Mouse (Mus musculus) neural tube, embryonic 13.5 days (tissue): ENCODE data around the gene Cnot8. TPM values are rescaled to one million over a fixed set of nuclear protein-coding genes. Genes with fewer than 3 reads are reported as not detected.
"Not testable (repeated sequence)": the region's sequence is repeated elsewhere in the genome, so short reads cannot be mapped to it uniquely, and the experiment has no call there.

ENCODE experiments used
- ATAC-seq: fragments of 200-750 bp; cut with Nextera tagmentation; 2 replicates; pipeline ENCODE4 v1.8.0; 2017; ENCODE audit warnings: low read depth, mild to moderate bottlenecking, moderate TSS enrichment, moderate library complexity
- H3K27ac ChIP-seq: fragments of 300-500 bp; sonication (generic); replicated peaks from 2 replicates; pipeline ENCODE4 v1.5.1; 2015; ENCODE audit warnings: moderate library complexity, mild to moderate bottlenecking, inconsistent platforms
- H3K27me3 ChIP-seq: fragments of 300-500 bp; sonication (generic); 2 replicates; pipeline ENCODE4 v1.6.1; 2015; ENCODE audit warnings: mild to moderate bottlenecking, inconsistent platforms
- H3K36me3 ChIP-seq: fragments of 300-500 bp; sonication (generic); 2 replicates; pipeline ENCODE4 v1.6.1; 2015; ENCODE audit warnings: mild to moderate bottlenecking, inconsistent platforms
- H3K4me1 ChIP-seq: fragments of 300-500 bp; sonication (generic); replicated peaks from 2 replicates; pipeline ENCODE4 v1.6.1; 2015; ENCODE audit warnings: inconsistent platforms
- H3K4me2 ChIP-seq: fragments of 300-500 bp; sonication (generic); 2 replicates; pipeline ENCODE4 v1.6.1; 2015; ENCODE audit warnings: inconsistent platforms, mild to moderate bottlenecking, moderate library complexity
- H3K4me3 ChIP-seq: fragments of 300-500 bp; sonication (generic); 2 replicates; pipeline ENCODE4 v1.5.1; 2015; ENCODE audit warnings: mild to moderate bottlenecking, inconsistent platforms
- H3K9ac ChIP-seq: fragments of 300-500 bp; sonication (generic); 2 replicates; pipeline ENCODE4 v1.6.1; 2015; ENCODE audit warnings: moderate library complexity, mild to moderate bottlenecking, inconsistent platforms
- H3K9me3 ChIP-seq: fragments of 300-500 bp; sonication (generic); 2 replicates; pipeline ENCODE4 v1.6.1; 2016; ENCODE audit warnings: inconsistent platforms
- WGBS: fragments of 180-500 bp; shearing (Covaris S2); methylation state at CpG from one replicate; pipeline ENCODE4 v1.1.7; 2015; 5-methylcytosine and 5-hydroxymethylcytosine counted together
- polyA plus RNA-seq: library from polyadenylated mRNA; unstranded; fragments of >200 nt; fragmentation: Nextera tagmentation; extraction: Ambion mirVana; gene quantifications from 2 replicates; pipeline ENCODE4 v1.2.1, GENCODE M21; 2015

Gene Cnot8
- 107 and 115 TPM in 2 replicates for polyA plus RNA-seq

DNA sequence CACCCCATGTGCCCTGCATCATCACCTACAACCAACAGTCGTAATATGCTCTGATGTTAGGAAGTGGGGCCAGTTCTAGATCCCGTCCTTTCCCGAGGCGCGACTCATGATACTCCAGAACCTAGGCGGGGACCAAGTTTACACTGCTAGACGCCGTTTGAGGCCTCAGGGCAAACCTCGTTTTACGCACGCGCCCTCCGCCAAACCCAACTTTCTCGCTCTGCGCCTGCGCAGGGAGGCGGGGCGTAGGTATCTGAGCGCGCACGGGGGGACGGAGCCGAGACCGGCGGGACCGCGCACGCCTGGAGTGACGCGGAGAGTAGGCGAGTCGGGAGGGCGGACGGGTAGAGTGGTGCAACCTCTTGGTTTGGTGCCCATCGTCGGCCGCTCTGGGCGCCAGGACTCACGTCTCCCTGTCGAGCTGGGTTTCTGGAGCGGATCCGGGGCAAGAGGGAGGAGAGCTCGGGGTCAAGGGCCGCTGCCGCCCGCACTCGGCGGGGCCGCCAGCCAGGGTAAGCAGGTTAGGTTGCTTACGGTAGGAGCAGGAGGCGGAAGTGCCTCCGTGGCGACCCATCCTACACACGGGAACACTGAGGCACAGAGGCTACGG lies at the start of gene Cnot8:
Cnot8 (plus strand) TSS at position 457 of the 610 bp plus-strand sequence.
- H3K4me3 ChIP-seq: peak within 1 kb of the TSS; percentile 98
- peak within 1 kb of the TSS; percentile 76 for H3K4me2 ChIP-seq
- peak within 1 kb of the TSS; percentile 93 for H3K9ac ChIP-seq
- peak; percentile 97 for ATAC-seq
- no peaks in the 10 kb centered on the region for H3K9me3 ChIP-seq
- H3K27me3 ChIP-seq: peaks cover 5% of the 10 kb centered on the region; the same call in 1 of the 2 replicates
- no peaks in the 10 kb centered on the region for H3K36me3 ChIP-seq
- H3K27ac ChIP-seq: peak within 1 kb of the TSS; percentile 88
- WGBS: under 1% methylated on average over 55 of the region's 55 CpGs
- H3K4me1 ChIP-seq: peaks cover 43% of the 10 kb centered on the region

DNA sequence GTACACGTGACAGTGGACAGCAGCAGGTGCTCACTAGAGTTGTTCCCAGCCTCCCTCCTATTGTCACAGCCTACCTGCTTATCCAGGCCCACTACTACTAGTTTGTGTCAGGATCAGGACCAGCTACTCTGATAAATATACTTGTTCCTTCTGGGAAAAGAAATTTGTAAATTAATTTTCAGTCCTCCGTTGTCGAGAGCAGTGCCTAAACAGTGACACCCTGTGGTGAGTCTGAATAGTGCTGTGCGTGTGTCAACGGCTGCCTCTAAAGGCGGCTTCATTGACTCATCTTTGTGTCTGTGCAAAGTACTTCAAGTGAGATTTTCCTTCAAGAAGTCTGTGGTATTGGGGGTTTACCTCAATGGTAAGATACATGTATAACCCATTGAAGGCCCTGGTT lies 46.5 kb upstream of the Cnot8 start:
- no peak for ATAC-seq
- Histone ChIP-seq H3K36me3 (peaks cover 85% of the 10 kb centered on the region), H3K4me3 (no peak overlapping the region), H3K4me2 (no peak overlapping the region), H3K9ac (no peak overlapping the region), H3K4me1 (no peaks in the 10 kb centered on the region), H3K27ac (no peak overlapping the region), H3K27me3 (no peaks in the 10 kb centered on the region), H3K9me3 (no peaks in the 10 kb centered on the region)
- 49% methylated on average over 6 of the region's 6 CpGs for WGBS

DNA sequence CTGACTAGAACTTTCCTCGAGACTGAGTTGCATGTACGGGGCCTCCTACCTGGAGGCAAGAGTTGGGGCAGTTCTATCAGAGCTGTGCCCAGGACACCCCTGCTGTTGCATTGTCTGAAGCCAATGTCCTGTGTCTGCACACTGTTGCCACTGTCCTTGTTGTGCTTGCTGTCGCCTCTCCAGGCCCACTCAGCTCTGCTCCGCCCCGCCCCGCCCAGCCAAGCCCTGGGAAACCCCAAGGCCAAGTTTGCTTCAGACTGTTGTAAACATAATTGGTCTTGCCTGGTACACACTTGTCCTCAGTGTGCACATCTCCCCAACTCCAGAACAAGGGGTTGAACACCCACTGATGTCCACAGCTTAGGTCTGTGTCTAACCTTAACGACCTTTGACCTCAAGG lies 44.2 kb upstream of the Cnot8 start:
- not testable (repeated sequence) for ATAC-seq, H3K27me3 ChIP-seq, H3K4me3 ChIP-seq, H3K4me1 ChIP-seq, H3K9ac ChIP-seq, H3K4me2 ChIP-seq, H3K27ac ChIP-seq, H3K9me3 ChIP-seq
- peaks cover 62% of the 10 kb centered on the region for H3K36me3 ChIP-seq
- 94% methylated on average over 7 of the region's 7 CpGs for WGBS

DNA sequence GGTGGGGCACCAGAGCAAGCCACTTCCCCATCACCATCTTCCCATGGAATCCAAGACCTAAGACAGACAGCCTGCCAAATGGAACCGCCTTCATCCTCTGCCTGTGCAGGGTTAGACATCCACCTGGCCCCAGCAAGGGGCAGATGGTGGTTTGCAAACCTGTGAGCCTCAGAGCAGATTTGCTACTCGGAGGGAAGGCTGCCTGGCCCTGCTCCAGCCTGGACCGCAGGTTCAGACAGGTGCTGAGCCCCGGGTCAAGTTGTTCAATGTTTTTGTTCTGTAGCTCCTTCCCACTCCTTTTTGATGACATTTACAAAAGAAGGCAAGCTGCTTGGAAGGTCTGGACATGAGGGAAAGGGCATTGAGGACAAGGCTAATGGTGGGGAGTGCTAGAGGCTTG lies 42.7 kb upstream of the Cnot8 start:
- H3K27ac ChIP-seq, H3K4me1 ChIP-seq, H3K4me3 ChIP-seq, H3K4me2 ChIP-seq, H3K9me3 ChIP-seq, H3K9ac ChIP-seq, ATAC-seq, H3K27me3 ChIP-seq: not testable (repeated sequence)
- H3K36me3 ChIP-seq: peaks cover 47% of the 10 kb centered on the region
- 95% methylated on average over 4 of the region's 4 CpGs for WGBS

DNA sequence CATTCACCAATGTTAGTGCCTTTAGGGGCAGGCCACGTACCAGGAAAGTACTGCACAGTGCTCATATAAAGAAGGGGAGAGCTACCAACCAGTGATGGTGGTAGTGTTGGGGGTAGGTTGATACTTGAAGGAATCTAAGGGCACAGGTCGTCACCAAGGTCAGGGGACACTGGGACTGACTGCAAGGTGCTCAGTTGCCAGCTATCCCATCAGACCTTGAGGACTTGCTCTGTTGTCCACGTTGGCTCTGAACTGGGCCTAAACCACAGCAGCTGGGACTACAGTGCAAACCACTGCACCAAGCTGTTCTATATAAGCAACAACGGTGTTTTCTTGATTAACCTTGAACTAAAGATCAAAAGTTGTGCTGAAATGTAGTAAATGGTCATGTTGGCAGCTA lies 41.4 kb upstream of the Cnot8 start:
- Histone ChIP-seq H3K36me3 (peaks cover 35% of the 10 kb centered on the region), H3K27ac (no peak overlapping the region), H3K9me3 (no peaks in the 10 kb centered on the region), H3K4me2 (no peak overlapping the region), H3K4me3 (no peak overlapping the region), H3K4me1 (peaks cover 9% of the 10 kb centered on the region), H3K9ac (no peak overlapping the region), H3K27me3 (no peaks in the 10 kb centered on the region)
- WGBS: 84% methylated on average over 4 of the region's 4 CpGs
- no peak for ATAC-seq

DNA sequence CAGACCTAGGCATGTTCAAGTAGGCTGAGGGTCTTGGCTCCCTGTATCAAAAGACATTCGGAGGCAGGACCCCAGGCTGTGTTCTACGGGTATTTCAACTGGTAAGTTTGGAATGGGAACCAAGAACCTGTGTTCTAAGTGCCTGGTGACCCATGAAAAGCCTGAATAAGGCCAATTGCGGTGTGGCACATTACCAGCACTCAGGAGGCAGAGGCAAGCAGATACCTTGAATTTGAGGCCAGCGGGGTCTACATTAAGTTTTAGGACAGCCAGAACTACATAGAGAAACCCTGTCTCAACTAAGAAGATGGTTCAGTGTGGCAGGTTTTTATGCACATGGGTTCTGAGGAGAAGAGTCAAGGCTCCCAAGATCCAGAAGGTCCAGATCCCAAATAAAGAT lies 38.9 kb upstream of the Cnot8 start:
- WGBS: 91% methylated on average over 4 of the region's 4 CpGs
- Histone ChIP-seq H3K9me3 (no peaks in the 10 kb centered on the region), H3K9ac (no peak overlapping the region), H3K4me3 (no peak overlapping the region), H3K4me2 (no peak overlapping the region), H3K4me1 (peaks cover 9% of the 10 kb centered on the region), H3K27me3 (no peaks in the 10 kb centered on the region), H3K36me3 (peaks cover 14% of the 10 kb centered on the region), H3K27ac (no peak overlapping the region)
- ATAC-seq: no peak

DNA sequence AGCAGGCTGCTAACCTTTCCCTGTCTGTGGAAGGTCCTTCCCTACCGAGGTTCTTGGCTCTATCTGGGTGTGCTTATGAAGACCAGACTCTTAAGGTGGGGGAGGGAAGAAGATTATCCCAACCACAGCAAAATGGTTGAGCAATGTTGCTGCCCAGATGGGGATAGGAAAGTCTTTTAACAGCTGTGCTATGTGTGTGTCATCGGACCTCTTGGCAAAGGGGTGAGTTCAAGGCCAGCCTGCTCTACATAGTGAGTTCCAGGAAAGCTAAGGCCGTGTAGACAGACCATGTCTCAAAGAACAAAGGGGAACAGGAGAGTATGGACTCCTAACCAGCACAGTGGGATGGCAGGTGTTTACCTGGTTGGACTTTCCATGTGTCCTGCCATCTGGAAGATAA lies 31.0 kb upstream of the Cnot8 start:
- Histone ChIP-seq H3K4me3 (no peak overlapping the region), H3K27ac (no peak overlapping the region), H3K4me2 (no peak overlapping the region), H3K9me3 (no peaks in the 10 kb centered on the region), H3K9ac (no peak overlapping the region), H3K36me3 (no peaks in the 10 kb centered on the region), H3K4me1 (no peaks in the 10 kb centered on the region), H3K27me3 (no peaks in the 10 kb centered on the region)
- no peak for ATAC-seq
- 80% methylated on average over 3 of the region's 3 CpGs for WGBS

DNA sequence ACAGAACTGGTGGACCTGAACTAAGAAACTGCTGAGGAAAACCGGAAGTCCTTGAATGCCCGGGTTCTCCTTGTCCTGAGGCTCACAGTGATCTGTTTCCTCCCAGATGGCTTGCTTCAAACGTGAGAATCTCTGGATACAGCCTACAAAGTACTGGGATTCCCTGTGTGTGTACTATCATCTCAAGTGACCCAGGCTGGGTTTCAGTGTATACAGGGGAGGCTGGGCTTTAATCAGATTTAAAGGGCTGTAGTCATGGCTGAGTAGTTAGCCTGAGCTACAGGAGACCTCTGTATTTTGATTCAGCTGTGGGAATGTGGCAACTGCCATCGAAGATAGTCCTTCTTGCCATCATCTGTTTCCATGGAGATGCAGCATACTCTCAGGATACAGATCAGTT lies 26.7 kb upstream of the Cnot8 start:
- ATAC-seq: no peak

DNA sequence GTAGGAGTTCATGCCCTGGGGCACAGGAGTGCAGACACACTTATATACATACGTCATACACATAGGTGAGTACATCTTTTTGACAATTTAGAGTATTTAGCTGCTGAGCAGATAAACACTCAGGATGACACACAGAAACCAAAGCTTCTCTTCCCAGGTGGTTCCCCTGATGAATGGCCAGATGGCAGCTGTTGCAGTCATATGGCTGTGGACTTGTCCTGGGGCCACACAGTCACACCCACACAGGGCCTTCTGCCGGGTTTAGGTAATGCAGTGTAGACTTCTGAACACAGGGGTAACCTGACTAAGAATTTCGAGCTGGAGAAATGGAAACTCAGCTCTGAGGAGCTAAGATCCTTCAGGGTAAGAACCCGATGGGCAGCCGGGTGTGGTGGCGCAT lies 22.2 kb upstream of the Cnot8 start:
- H3K9me3 ChIP-seq: no peaks in the 10 kb centered on the region
- no peaks in the 10 kb centered on the region for H3K27me3 ChIP-seq
- H3K27ac ChIP-seq: no peak overlapping the region
- H3K9ac ChIP-seq: no peak overlapping the region
- no peak overlapping the region for H3K4me3 ChIP-seq
- 89% methylated on average over 6 of the region's 6 CpGs for WGBS
- H3K36me3 ChIP-seq: no peaks in the 10 kb centered on the region
- no peak overlapping the region for H3K4me2 ChIP-seq
- no peak for ATAC-seq
- no peaks in the 10 kb centered on the region for H3K4me1 ChIP-seq

More for the DNA sequence above, 26.7 kb upstream of the Cnot8 start:
- Histone ChIP-seq H3K4me3 (no peak overlapping the region), H3K9ac (no peak overlapping the region), H3K9me3 (no peaks in the 10 kb centered on the region), H3K36me3 (no peaks in the 10 kb centered on the region), H3K4me1 (no peaks in the 10 kb centered on the region), H3K27me3 (no peaks in the 10 kb centered on the region), H3K27ac (no peak overlapping the region), H3K4me2 (no peak overlapping the region)
- WGBS: 79% methylated on average over 4 of the region's 4 CpGs

DNA sequence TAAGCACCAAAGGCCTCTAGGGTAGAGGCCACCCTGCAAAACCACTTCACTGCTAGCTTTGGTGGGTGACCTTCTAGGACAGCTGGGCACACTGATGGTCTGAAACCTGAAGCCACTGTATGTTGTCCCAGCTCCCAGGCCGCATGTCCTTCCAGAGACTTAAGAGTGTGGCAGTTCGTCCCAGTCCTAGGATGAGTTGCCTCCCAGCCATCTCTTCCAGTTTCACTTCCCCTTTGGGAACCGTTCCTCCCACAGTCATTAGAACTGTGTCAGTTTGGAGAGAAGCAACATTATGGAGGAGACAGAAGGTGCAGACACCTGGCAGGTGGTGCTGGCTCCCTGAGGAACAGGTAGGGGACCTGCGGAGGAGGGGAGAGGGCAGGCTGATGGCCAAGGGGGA lies 11.4 kb upstream of the Cnot8 start:
- 57% methylated on average over 4 of the region's 4 CpGs for WGBS
- peaks cover 8% of the 10 kb centered on the region; the same call in 1 of the 2 replicates for H3K4me1 ChIP-seq
- ATAC-seq: no peak
- peaks cover 20% of the 10 kb centered on the region for H3K27me3 ChIP-seq
- no peak overlapping the region for H3K4me3 ChIP-seq
- peak overlapping the region; percentile 36 for H3K4me2 ChIP-seq
- no peak overlapping the region for H3K27ac ChIP-seq
- H3K9ac ChIP-seq: no peak overlapping the region
- H3K9me3 ChIP-seq: no peaks in the 10 kb centered on the region
- H3K36me3 ChIP-seq: no peaks in the 10 kb centered on the region

DNA sequence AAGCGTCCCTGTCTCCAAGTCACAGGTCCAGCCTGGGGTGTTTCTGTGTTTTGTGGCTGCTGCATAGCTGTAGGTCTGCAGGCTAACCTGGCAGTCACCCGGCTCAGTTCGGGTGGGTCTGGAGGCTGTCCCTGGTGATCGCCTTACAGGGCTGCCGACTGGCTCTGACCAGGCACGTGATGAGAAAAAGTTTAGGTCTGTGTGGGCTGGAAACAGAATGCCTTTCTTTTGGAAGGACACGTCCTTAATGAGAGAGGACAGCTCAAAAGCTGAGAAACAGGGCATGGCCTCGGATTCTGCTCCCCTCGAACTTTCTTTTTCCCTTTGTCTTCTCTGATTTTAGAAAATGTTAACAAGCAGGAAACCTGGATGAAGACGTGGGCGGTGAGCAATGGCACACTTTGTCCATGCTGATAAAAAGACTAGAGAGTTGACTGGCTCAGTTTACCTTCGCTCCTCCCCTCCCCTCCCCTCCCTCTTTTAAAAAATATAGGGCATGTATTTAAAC lies 10.9 kb upstream of the Cnot8 start, which contains the start of gene Gm12248:
Gm12248 (minus strand) TSS at position 114 of the 508 bp plus-strand sequence.
- H3K4me2 ChIP-seq: peak within 1 kb of the TSS; percentile 36

DNA sequence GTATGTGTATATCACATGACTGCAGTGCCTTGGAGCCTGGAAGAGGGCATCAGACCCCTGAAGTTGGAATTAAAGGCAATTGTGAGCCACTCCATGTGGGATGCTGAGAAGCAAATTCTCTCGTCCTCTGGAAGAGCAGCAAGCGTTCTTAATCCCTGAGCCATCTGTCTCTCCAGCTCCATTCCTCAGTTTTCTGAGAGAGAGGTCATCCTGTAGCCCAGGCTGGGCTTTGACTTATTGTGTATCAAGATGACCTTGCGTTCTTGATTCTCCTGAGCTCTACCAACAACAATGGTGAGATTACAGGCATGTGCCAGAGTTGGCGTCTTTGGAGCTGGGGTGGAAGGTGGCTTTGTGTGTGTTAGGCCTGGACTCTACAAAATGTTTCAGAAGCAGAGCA lies 9.2 kb upstream of the Cnot8 start:
- no peak overlapping the region for H3K4me3 ChIP-seq
- WGBS: 73% methylated on average over 4 of the region's 4 CpGs

More for the DNA sequence above, 10.9 kb upstream of the Cnot8 start, which contains the start of gene Gm12248:
- ATAC-seq: no peak
- H3K9me3 ChIP-seq: no peaks in the 10 kb centered on the region
- no peak within 1 kb of the TSS for H3K27ac ChIP-seq
- H3K27me3 ChIP-seq: peaks cover 25% of the 10 kb centered on the region
- WGBS: 25% methylated on average over 12 of the region's 12 CpGs
- no peak within 1 kb of the TSS for H3K9ac ChIP-seq
- H3K4me3 ChIP-seq: no peak within 1 kb of the TSS
- no peaks in the 10 kb centered on the region for H3K36me3 ChIP-seq
- H3K4me1 ChIP-seq: peaks cover 13% of the 10 kb centered on the region; the same call in 1 of the 2 replicates

DNA sequence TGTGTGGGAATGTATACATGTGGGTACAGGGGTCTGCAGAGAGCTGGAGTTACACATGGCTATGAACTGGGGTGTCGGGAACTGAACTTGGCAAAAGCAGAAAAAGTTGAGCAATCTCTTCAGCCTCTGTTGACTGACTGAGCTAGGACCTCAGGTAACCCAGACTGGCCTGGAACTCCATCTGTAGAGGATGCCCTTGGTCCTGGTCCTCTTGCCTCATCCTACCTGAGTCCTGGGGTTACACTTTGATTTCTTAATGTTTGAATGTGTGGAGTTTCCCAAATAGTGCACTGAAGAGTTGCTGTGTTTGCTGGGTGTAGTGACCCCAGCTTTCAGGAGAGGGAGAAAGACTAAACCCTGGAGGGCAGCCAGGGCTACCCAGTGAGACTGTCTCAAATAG lies 8.4 kb upstream of the Cnot8 start:
- ATAC-seq: no peak
- no peaks in the 10 kb centered on the region for H3K36me3 ChIP-seq

More for the DNA sequence above, 9.2 kb upstream of the Cnot8 start:
- H3K27ac ChIP-seq: no peak overlapping the region
- ATAC-seq: no peak
- no peak overlapping the region for H3K4me2 ChIP-seq
- peaks cover 37% of the 10 kb centered on the region for H3K27me3 ChIP-seq
- H3K4me1 ChIP-seq: peaks cover 15% of the 10 kb centered on the region; the same call in 1 of the 2 replicates
- no peaks in the 10 kb centered on the region for H3K9me3 ChIP-seq
- no peak overlapping the region for H3K9ac ChIP-seq
- no peaks in the 10 kb centered on the region for H3K36me3 ChIP-seq

More for the DNA sequence above, 8.4 kb upstream of the Cnot8 start:
- H3K4me3 ChIP-seq: no peak overlapping the region
- H3K27ac ChIP-seq: no peak overlapping the region
- 96% methylated on average over 1 of the region's 1 CpGs for WGBS
- H3K4me2 ChIP-seq: no peak overlapping the region
- no peak overlapping the region for H3K9ac ChIP-seq
- peaks cover 37% of the 10 kb centered on the region for H3K27me3 ChIP-seq
- peaks cover 15% of the 10 kb centered on the region; the same call in 1 of the 2 replicates for H3K4me1 ChIP-seq
- no peaks in the 10 kb centered on the region for H3K9me3 ChIP-seq
